Mouse (Mus musculus) neural tube, embryonic 14.5 days (tissue): ENCODE results near the gene Gpr83. TPM values are rescaled to one million over a fixed set of nuclear protein-coding genes. Genes with fewer than 3 reads are reported as not detected.

ENCODE experiments used
- ATAC-seq: fragments of 200-750 bp; cut with Nextera tagmentation; 2 replicates; pipeline ENCODE4 v1.8.0; 2017; ENCODE audit warnings: low read depth, mild to moderate bottlenecking, moderate TSS enrichment, moderate library complexity
- H3K27ac ChIP-seq: fragments of 300-500 bp; sonication (generic); 2 replicates; pipeline ENCODE4 v1.5.1; 2014; ENCODE audit warnings: low read depth, mild to moderate bottlenecking, control low read depth, low read length, moderate library complexity, mixed read lengths
- H3K27me3 ChIP-seq: fragments of 300-500 bp; sonication (generic); 2 replicates; pipeline ENCODE4 v1.6.1; 2014; ENCODE audit warnings: low read length; ENCODE audit not compliant: control insufficient read depth, insufficient read depth
- H3K36me3 ChIP-seq: fragments of 300-500 bp; sonication (generic); 2 replicates; pipeline ENCODE4 v1.6.1; 2014; ENCODE audit warnings: low read length, mixed read lengths; ENCODE audit not compliant: control insufficient read depth, insufficient read depth
- H3K4me1 ChIP-seq: fragments of 300-500 bp; sonication (generic); 2 replicates; pipeline ENCODE4 v1.6.1; 2014; ENCODE audit warnings: low read length; ENCODE audit not compliant: control insufficient read depth, insufficient read depth
- H3K4me2 ChIP-seq: fragments of 300-500 bp; sonication (generic); 2 replicates; pipeline ENCODE4 v1.6.1; 2014; ENCODE audit warnings: mild to moderate bottlenecking, low read depth, low read length, control low read depth
- H3K4me3 ChIP-seq: fragments of 300-500 bp; sonication (generic); 2 replicates; pipeline ENCODE4 v1.5.1; 2014; ENCODE audit warnings: low read depth, low read length, control low read depth, mixed read lengths
- H3K9ac ChIP-seq: fragments of 300-500 bp; sonication (generic); replicated peaks from 2 replicates; pipeline ENCODE4 v1.6.1; 2014; ENCODE audit warnings: low read depth, mild to moderate bottlenecking, control low read depth, low read length, mixed read lengths
- H3K9me3 ChIP-seq: fragments of 300-500 bp; sonication (generic); 2 replicates; pipeline ENCODE4 v1.6.1; 2016; ENCODE audit warnings: low read length; ENCODE audit not compliant: control insufficient read depth
- WGBS: fragments of 180-500 bp; shearing (Covaris S2); extraction: QIAGEN DNeasy Blood & Tissue Kit; methylation state at CpG from one replicate; pipeline ENCODE4 v1.1.7; 2014; 5-methylcytosine and 5-hydroxymethylcytosine counted together
- polyA plus RNA-seq: library from polyadenylated mRNA; unstranded; fragments of >200 nt; fragmentation: Nextera tagmentation; extraction: Ambion mirVana; gene quantifications from 2 replicates; pipeline ENCODE4 v1.2.1, GENCODE M21; 2014

Gpr83 gene
- polyA plus RNA-seq, 1 experiment from 2014 or later, result 0.75 TPM

- Histone ChIP-seq H3K27me3 (no peaks in the 10 kb centered on the region), H3K4me2 (no peak overlapping the region), H3K9me3 (no peaks in the 10 kb centered on the region), H3K4me1 (no peaks in the 10 kb centered on the region), H3K9ac (no peak overlapping the region), H3K36me3 (no peaks in the 10 kb centered on the region), H3K4me3 (no peak overlapping the region), H3K27ac (no peak overlapping the region)
- ATAC-seq, result no peak
- 78% methylated on average over 10 of the region's 10 CpGs for WGBS
Observed at GRCm38 (mm10) chr9:14841878-14842761, 17.9 kb upstream of the Gpr83 start.

DNA sequence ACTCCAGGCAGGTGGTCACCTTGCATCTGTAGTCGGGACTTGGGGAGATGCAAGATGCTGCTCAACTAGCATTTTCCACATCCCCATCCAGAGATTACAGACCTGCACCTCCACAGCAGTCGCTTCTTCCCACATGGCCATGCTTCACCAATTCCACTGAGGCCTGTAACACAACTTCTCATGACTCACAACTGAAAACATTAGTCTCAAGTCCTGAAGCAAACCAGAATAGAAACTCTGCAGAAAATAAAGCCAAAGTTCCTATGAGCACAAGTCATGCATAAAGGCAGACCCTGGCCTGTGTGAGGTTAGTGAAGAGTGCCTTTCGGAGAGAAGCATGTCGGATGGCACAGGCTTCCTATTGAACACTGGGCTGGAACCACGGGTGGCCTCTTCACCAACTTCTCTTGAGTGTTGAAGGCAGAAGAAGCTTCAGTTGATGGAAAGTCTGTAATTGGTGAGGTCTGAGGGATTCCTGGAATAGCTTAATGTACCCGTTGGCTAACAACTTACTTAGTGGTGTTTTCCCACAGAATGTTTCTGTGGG, 16.6 kb upstream of the Gpr83 start:
- Histone ChIP-seq H3K27me3 (no peaks in the 10 kb centered on the region), H3K27ac (no peak overlapping the region), H3K4me3 (no peak overlapping the region), H3K36me3 (no peaks in the 10 kb centered on the region), H3K9me3 (no peaks in the 10 kb centered on the region), H3K9ac (no peak overlapping the region), H3K4me2 (no peak overlapping the region), H3K4me1 (no peaks in the 10 kb centered on the region)
- no peak for ATAC-seq
- WGBS, result 95% methylated on average over 6 of the region's 6 CpGs

DNA sequence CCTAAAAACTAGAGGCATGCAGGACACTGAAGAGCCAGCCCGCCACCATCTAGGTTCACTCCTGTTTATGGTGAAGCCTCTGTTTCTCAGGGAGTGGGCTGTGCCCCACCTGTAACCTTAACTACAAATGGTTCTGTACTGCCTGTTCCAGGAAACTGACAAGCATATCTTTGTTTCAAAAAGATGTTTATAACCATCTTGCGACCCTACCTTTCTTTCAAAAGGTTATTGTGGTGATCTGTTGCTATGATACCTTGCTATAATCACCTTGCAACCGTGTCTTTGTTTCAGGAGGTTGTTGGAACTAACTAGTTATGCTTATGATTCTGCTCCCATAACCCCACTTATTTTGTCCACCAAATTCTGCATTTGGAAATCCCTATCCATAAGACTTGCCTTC, 16.1 kb upstream of the Gpr83 start:
- no peaks in the 10 kb centered on the region for H3K9me3 ChIP-seq
- no peak overlapping the region for H3K9ac ChIP-seq
- H3K4me2 ChIP-seq, result no peak overlapping the region
- H3K27ac ChIP-seq, result no peak overlapping the region
- ATAC-seq, result no peak
- no peak overlapping the region for H3K4me3 ChIP-seq
- 96% methylated on average over 3 of the region's 3 CpGs for WGBS
- no peaks in the 10 kb centered on the region for H3K36me3 ChIP-seq
- no peaks in the 10 kb centered on the region for H3K27me3 ChIP-seq
- H3K4me1 ChIP-seq, result no peaks in the 10 kb centered on the region

DNA sequence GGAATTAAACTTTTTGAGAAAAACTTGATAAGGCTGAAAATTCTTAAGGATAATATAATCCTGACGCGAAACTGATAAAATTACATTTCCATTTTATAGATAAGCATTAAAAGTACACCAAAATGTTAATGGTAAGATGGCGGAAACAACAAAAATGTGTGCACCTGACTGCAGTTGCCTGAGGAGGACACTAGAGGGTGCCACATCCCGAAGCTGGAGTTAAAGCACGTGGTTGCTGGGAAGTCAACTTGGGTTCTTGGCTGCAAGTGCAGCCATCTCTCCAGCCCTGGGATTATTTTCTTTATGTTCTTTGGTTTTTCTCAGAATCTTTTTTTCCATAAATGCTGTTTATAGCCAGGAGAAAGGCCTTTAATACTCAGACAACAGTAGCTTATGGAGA, 13.6 kb upstream of the Gpr83 start:
- ATAC-seq, result no peak
- Histone ChIP-seq H3K27ac (no peak overlapping the region), H3K27me3 (no peaks in the 10 kb centered on the region)

DNA sequence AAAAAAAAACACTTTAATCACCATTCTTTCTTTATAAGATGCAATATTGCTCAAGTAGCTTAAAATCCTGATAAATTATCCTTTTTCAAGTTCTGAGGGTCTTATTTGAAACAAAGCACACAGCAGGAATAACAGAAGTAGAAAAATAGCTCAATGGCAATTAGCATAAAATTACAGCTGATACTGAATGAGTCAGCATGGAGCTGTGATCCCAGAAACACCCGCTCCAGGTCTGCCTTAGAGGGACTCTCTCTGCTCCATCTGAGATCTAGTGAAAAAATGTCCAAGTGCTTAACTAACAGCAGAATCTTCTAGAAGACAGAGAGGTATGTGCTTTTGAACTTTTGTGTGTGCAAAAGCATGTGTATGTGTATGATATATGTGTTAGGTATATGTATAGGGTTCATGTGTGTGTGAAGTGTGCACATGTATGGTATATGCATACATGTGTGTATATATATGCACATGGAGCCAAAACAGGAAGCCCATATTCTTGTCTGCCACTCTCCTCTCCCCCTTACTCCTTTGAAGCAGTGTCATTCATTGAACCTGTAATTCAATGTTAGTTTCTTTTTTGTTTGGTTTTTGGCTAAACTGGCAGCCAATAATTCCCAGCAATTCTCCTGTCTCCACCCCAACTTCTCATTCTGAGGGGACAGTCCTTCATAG, 11.6 kb upstream of the Gpr83 start:
- Histone ChIP-seq H3K27ac (no peak overlapping the region), H3K36me3 (no peaks in the 10 kb centered on the region), H3K4me1 (no peaks in the 10 kb centered on the region), H3K4me3 (no peak overlapping the region), H3K27me3 (no peaks in the 10 kb centered on the region), H3K9me3 (no peaks in the 10 kb centered on the region), H3K4me2 (no peak overlapping the region), H3K9ac (no peak overlapping the region)
- 71% methylated on average over 1 of the region's 1 CpGs for WGBS
- no peak for ATAC-seq

More for the DNA sequence above, 13.6 kb upstream of the Gpr83 start:
- 44% methylated on average over 5 of the region's 5 CpGs for WGBS
- Histone ChIP-seq H3K36me3 (no peaks in the 10 kb centered on the region), H3K4me1 (no peaks in the 10 kb centered on the region), H3K4me3 (no peak overlapping the region), H3K9me3 (no peaks in the 10 kb centered on the region), H3K9ac (no peak overlapping the region), H3K4me2 (no peak overlapping the region)

DNA sequence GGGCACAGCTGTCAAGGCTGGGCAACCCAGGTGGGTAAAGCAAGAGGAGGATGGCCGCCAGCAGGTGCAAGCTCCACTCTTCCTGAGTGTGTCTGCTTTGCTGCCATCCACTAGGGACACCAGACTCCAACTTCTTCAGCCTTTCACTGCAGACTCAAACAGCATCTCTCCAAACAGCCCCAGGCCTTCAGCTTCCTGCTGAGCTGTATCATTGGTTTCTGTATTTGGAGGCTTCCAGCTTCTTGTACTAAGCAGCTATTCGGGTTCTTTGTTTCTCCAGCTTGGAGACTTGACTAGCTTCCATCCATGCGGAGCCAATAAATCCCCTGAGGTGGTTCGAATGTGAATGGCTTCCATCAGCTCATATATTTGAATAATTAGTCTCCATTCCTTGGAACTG, 5.4 kb upstream of the Gpr83 start:
- H3K27me3 ChIP-seq, result 0 out of 2 replicates have a peak, but pooled peaks cover 6% of the 10 kb centered on the region
- no peaks in the 10 kb centered on the region for H3K9me3 ChIP-seq
- H3K27ac ChIP-seq, result no peak overlapping the region
- H3K4me2 ChIP-seq, result no peak overlapping the region
- no peak overlapping the region for H3K9ac ChIP-seq
- no peaks in the 10 kb centered on the region for H3K36me3 ChIP-seq
- no peak for ATAC-seq
- H3K4me3 ChIP-seq, result no peak overlapping the region
- WGBS, result 52% methylated on average over 4 of the region's 4 CpGs
- no peaks in the 10 kb centered on the region for H3K4me1 ChIP-seq

- Histone ChIP-seq H3K27ac (no peak overlapping the region), H3K4me3 (no peak overlapping the region), H3K9ac (no peak overlapping the region), H3K4me2 (no peak overlapping the region), H3K9me3 (no peaks in the 10 kb centered on the region), H3K4me1 (peaks cover 4% of the 10 kb centered on the region; the same call in 1 of the 2 replicates), H3K36me3 (no peaks in the 10 kb centered on the region), H3K27me3 (peaks cover 6% of the 10 kb centered on the region)
- ATAC-seq, result no peak
- 47% methylated on average over 4 of the region's 4 CpGs for WGBS
Observed at GRCm38 (mm10) chr9:14856922-14857654, 2.9 kb upstream of the Gpr83 start.

GRCm38 (mm10) chr9:14858170-14858706, 1.8 kb upstream of the Gpr83 start:
- ATAC-seq, result no peak
- Histone ChIP-seq H3K27me3 (peaks cover 6% of the 10 kb centered on the region), H3K4me3 (no peak overlapping the region), H3K4me2 (no peak overlapping the region), H3K4me1 (peaks cover 4% of the 10 kb centered on the region; the same call in 1 of the 2 replicates), H3K9ac (no peak overlapping the region), H3K9me3 (no peaks in the 10 kb centered on the region), H3K27ac (no peak overlapping the region), H3K36me3 (no peaks in the 10 kb centered on the region)
- 74% methylated on average over 7 of the region's 7 CpGs for WGBS
